Mouse (Mus musculus) liver, adult 2 months (tissue): Measurements from ENCODE around the gene Clcn6.

ENCODE experiments used
- CTCF ChIP-seq: fragments of 200-500 bp; IDR thresholded peaks from 2 replicates; pipeline ENCODE4 v1.5.1; 2011; ENCODE audit warnings: low read depth, low read length, control low read depth
- POLR2A ChIP-seq: fragments of 200-500 bp; IDR thresholded peaks from 2 replicates; pipeline ENCODE4 v1.6.1; 2011; ENCODE audit warnings: low read length, control low read depth; ENCODE audit not compliant: insufficient read depth; ENCODE audit errors: extremely low read depth

DNA sequence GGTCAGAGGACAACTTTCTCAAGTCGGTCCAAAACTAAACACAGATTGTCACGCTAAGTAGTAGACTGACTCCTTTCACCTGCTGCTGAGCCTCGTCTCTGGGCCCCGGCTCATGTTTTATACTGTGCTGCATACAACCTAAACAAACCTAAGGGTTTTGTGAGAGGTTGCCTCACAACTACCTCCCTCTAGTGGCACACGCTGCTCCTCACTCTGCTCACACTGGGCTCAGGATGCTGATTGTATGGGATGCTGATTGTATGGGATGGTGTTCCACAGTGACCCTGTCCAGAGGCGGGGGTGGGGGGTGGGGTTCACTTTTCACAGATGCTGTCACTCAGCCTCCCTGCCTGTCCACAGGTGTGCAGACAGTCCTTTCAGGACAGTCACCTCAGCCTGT, 40.6 kb upstream of the Clcn6 start:
- no peak for TF ChIP-seq POLR2A
- no peak for TF ChIP-seq CTCF
